Mouse (Mus musculus) hindlimb bud, embryonic 11.5 days (tissue): ENCODE results near the gene Grhl3.
"Not testable (repeated sequence)": the region's sequence is repeated elsewhere in the genome, so short reads cannot be mapped to it uniquely, and the experiment has no call there.

Experiments
- DNase-seq: peaks from one replicate; pipeline ENCODE4 v3.0.0-alpha.2; 2012; ENCODE audit warnings: low read depth, low spot score; ENCODE audit errors: extremely low spot score

The Grhl3 gene

DNA sequence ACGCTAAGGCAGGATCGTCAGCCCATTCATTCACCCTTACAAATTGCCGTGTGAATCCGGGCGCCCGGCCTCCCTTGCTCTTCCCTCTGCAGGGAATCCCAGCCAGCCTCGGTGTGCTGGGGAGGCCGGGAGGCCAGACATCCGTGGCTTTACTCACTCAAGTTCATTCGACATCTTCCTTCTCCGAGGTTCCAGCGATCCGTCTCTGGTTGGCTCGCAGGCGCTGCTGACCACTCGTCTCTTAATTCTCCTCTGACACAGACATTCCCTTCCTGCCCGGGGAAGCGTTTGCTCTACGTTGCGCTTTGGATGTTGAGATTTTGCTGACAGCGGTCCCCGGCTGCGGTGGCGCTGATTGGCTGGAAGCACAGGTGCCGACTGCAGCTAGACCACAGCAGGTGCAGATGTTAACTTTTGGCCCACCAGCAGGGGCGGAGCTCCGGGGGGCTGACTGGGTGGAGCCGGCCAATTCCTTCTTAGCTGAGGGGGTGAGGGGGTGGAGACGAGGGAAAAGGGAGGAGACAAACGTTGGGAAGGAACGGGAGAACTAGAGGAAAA is at the start of gene Grhl3:
Gene Grhl3 (minus strand): TSS at position 380 of the 558 bp plus-strand sequence.
- no peak for DNase-seq

DNA sequence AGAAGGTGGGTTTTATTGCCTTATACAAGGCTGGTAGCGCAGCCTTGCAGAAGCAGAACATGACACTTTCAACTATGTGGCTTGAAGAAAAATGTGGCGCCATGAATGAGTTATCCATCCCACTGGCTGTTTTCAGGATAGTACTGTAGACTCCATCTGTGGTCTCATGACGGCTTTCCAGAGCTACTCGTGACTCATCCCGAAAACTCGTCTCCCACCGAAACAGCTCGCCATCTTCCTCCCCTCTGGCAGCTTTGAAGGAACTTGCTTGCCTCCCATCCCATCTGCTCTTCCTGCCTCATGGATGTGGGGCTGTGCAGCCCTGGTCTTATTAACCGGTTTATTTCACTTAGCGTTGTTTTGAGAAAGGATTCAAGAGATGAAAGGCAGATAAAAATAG is 48.9 kb upstream of the Grhl3 start:
- DNase-seq: no peak

- DNase-seq: no peak
These were observed 47.0 kb upstream of the Grhl3 start for GRCm38 (mm10) chr4:135620461-135620860.

DNA sequence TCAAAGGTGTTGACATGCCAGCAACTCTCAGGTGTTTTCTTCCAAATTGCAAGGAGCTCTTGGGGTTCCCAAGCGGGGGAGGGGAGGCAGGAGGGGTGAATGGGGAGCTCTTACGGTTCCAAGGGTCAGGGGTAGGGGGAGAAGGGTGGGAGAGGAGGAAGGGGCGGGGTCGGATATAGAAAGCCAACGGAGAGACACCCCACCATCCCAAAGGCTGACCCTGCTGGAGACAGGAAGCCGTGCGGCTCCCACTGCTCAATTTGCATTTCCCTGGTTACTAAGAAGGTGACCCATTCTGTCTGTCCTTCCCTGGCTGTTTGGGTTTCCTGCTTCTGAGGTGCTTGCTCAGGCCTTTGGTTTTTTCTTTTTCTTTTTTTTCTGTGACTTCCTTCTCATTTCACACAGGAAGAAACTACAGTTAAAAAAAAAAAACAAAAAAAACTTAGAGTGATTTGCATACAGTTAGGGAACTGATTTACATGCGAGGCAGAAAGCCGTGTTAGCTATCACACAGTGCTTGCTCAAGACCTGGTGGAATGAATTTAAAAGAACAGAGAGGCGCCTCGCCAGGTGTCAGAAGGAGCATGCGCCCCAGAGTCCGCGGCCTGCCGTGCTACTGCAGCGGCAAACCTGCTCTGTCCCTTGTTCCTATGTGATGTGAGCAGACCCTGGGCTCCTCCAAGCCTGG is 44.5 kb upstream of the Grhl3 start:
- no peak for DNase-seq

- DNase-seq: no peak
These were observed 43.6 kb upstream of the Grhl3 start for GRCm38 (mm10) chr4:135617038-135617437.

GRCm38 (mm10) chr4:135615307-135615706 is 41.9 kb upstream of the Grhl3 start:
- DNase-seq: not testable (repeated sequence)

GRCm38 (mm10) chr4:135609986-135610385 is 36.6 kb upstream of the Grhl3 start:
- no peak for DNase-seq

GRCm38 (mm10) chr4:135607979-135608885 is 34.8 kb upstream of the Grhl3 start:
- DNase-seq: no peak

GRCm38 (mm10) chr4:135606271-135606670 is 32.8 kb upstream of the Grhl3 start:
- no peak for DNase-seq

- DNase-seq: no peak
These were observed 28.1 kb upstream of the Grhl3 start for GRCm38 (mm10) chr4:135601530-135601929.

GRCm38 (mm10) chr4:135599497-135600182 is 26.2 kb upstream of the Grhl3 start:
- no peak for DNase-seq

DNA sequence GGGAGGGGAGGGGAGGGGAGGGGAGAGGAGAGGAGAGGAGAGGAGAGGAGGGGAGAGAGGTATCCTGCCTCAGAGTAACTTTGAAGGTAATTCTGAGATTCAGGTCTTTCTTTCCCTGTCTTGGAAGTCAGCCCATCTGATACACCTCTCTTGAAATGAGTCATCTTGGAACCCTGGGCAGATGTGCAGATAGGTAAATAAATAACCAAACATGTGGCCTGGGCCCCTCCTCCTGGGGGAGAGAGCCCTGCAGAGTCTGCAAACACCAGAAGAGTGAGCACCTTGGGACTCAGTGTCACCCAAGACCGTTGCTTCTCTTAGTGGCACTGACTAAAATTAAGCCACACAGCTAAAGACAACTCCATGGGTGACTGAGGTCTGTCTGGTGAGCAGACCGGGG is 25.6 kb upstream of the Grhl3 start:
- DNase-seq: no peak

- DNase-seq: no peak
These were observed 24.1 kb upstream of the Grhl3 start for GRCm38 (mm10) chr4:135597571-135597970.

DNA sequence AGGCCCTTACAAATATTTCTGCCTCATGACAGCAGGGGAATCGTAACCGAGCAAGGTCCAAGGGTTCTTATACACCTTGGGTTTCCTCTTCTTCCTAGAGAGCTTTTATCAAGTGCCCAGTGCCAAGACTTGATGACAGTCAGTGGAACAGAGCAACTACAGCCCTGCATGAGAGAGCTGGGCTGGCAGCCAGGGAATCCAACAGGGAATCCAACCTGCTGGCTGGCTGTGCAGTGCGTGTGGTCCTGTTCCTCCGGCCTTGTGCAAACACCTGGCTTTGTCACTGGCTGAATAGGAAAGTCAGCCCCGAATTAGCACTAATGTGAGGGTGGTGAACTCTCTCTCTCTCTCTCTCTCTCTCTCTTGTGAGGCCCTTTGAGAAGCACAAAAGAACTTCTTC is 22.5 kb upstream of the Grhl3 start:
- DNase-seq: no peak

DNA sequence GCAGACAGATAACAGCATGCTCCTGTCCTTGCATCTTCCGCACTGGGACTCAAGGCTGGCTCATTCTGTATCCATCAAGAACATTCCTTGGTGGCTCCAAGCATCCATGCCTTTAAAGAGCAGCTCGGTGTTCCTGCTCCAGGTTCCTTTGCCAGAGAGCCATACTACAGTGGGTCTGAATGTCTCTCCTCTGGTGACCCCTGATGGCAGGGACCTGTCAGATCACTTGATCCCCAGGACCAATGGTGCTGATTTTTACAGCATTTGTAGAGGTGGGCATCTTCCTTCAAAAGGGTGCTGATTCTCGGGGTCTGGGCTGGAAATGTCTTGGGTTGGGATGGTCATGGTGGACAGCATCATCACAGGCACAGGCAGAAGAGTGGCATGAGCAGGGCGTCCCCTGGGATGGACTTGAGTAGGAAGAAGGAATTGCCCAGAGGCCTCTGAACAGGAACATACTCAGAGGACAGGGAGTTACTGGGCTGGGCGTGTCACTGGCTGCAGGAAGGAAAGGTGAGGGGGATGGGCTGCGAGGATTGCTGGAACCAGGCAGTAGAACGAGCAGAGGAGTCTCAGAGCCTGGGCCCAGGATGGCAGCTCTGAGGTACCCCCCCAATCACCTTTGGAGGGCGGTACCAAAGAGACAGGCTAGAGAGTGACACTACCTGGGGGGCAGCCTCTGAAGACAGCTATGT is 18.3 kb upstream of the Grhl3 start:
- no peak for DNase-seq

- no peak for DNase-seq
These were observed 17.7 kb upstream of the Grhl3 start for GRCm38 (mm10) chr4:135591086-135591485.

- no peak for DNase-seq
These were observed 11.4 kb upstream of the Grhl3 start for GRCm38 (mm10) chr4:135584838-135585237.

GRCm38 (mm10) chr4:135581222-135581910 is 7.9 kb upstream of the Grhl3 start:
- no peak for DNase-seq

GRCm38 (mm10) chr4:135579695-135580094 is 6.3 kb upstream of the Grhl3 start:
- no peak for DNase-seq

GRCm38 (mm10) chr4:135578490-135578889 is 5.1 kb upstream of the Grhl3 start:
- no peak for DNase-seq
